Mouse (Mus musculus): Measurements from ENCODE around the gene Lyg2. TPM values are rescaled to one million over a fixed set of nuclear protein-coding genes. Genes with fewer than 3 reads are reported as not detected.

The Lyg2 gene
- polyA plus RNA-seq, 1 experiment from 2014 or later, result not detected

DNA sequence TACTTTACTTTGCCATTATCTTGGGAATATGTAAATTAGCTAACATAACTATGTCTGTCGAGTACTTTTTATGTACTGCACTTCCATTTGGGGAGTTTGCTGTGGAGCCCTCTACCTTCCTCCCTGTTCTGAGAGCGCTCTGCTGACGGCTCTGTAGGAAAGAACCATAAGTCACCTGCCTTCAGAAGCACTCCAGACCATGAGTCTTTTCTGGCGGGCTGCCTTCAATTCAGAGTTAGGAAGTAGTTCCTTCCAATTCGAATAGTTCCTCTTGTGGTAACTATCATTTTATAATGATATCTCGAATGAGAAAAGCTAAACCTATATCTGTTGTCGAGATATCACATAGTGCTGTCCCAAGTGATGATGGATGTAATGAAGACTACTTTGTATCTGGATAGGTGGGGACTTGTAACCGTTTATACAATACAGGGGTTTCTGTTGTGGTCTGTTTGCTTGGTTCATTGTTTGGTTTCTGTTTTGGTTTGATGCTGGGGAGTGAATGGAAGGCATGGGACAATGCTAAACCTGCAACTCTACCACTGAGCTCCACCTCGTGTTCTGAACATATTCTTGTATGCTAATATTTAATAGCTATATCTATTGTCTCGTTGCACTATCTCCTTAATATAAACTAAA, 48.5 kb downstream of the Lyg2 start:
- Histone ChIP-seq H3K79me2 (ENCODE audit: inconsistent target) (peaks cover 12% of the 10 kb centered on the region; the same call in 1 of the 2 replicates), H3K4me3 (ENCODE audit: inconsistent target) (no peak overlapping the region), H3K27ac (no peak overlapping the region), H3K36me3 (ENCODE audit: inconsistent target) (no peaks in the 10 kb centered on the region)
- 17% methylated on average over 10 of the region's 10 CpGs for WGBS (ENCODE audit: missing documents)

DNA sequence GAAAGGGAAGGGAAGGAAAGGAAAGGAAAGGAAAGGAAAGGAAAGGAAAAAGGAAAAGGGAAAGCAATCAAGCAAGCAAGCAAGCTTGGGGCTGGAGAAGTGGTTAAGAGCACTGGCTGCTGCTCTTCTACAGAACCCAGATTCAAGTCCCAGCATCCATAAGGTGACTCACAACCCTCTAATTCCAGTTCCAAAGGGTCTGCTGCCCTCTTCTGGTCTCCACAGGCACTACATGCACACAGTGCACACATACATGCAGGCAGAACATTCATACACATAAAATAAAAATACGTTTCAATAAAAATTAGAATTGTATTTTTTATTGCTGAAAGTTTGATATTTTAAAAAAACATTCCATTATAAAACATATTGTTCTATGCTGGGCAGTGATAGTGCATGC, 49.2 kb downstream of the Lyg2 start:
- no peak overlapping the region for H3K27ac ChIP-seq
- peaks cover 13% of the 10 kb centered on the region; the same call in 1 of the 2 replicates for H3K79me2 ChIP-seq (ENCODE audit: inconsistent target)
- no peak overlapping the region for H3K4me3 ChIP-seq (ENCODE audit: inconsistent target)
- WGBS (ENCODE audit: missing documents), result 100% methylated on average over 1 of the region's 1 CpGs
- no peaks in the 10 kb centered on the region for H3K36me3 ChIP-seq (ENCODE audit: inconsistent target)

DNA sequence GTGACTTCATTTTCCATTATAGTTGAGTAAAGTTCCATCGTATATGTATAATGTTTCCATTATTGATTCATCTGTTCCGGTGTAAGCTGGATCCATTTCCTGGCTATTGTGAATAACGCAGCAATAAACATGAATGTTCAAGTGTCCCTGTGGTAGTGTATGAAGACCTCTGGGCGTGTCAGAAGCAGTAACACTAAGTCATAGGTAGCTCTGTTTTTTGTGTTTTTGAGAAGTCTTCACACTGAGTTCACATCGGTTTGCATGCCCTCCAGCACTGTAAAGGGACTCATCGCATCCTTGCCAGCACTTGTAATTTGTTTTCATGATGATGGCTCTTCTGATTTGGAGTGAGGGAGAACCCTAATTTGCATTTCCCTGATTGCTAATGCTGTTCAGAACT, 50.0 kb downstream of the Lyg2 start, which contains the start of gene Tsga10:
Gene Tsga10, minus strand, starts transcription at position 144 of the 400 bp plus-strand sequence.
- Histone ChIP-seq H3K79me2 (ENCODE audit: inconsistent target) (peaks cover 13% of the 10 kb centered on the region; the same call in 1 of the 2 replicates), H3K27ac (peak within 1 kb of the TSS; percentile 24), H3K4me3 (ENCODE audit: inconsistent target) (peak within 1 kb of the TSS; percentile 65), H3K36me3 (ENCODE audit: inconsistent target) (no peaks in the 10 kb centered on the region)
- 92% methylated on average over 6 of the region's 6 CpGs for WGBS (ENCODE audit: missing documents)

DNA sequence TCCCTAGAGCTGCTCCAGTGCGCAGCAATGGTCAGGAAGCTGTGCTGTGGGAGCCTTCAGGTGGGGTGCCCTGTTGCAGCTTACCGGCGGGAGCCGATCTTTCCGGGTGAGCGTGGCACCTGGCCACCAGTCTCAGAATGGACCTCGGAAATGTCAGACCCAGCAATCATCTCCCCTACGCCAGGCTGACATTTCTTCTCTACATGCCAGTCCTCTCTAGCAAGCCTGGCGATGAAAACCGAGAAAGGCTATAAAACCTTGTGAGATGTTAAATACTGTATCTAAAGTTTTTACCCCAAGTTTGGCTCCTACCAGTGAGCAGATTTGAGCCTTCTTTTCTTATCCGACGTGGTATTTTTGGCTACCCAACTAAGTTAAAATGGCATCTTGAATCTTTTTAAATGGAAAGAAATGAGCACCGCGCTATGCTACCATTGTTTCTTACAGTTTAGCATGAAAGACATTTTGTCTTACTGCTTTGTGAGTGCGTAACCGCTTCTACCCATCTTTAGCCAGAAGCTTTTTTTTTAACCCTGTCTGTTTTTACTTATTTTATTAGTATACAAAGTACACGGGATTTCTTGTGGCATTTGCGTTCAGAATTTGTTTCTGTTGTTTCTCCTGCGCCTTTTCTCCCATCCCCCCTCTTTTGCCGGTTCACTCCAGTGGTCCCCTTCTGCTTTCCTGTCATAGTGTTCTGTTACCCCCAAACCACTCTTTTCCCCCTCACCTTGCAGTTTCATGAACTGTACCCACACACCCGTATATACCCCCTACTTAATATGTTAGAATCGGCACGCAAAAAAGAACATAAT, 50.7 kb downstream of the Lyg2 start:
- H3K27ac ChIP-seq, result peak overlapping the region; percentile 24
- H3K79me2 ChIP-seq (ENCODE audit: inconsistent target), result peaks cover 13% of the 10 kb centered on the region; the same call in 1 of the 2 replicates
- H3K4me3 ChIP-seq (ENCODE audit: inconsistent target), result peak overlapping the region; percentile 65
- 14% methylated on average over 23 of the region's 23 CpGs for WGBS (ENCODE audit: missing documents)
- no peaks in the 10 kb centered on the region for H3K36me3 ChIP-seq (ENCODE audit: inconsistent target)

DNA sequence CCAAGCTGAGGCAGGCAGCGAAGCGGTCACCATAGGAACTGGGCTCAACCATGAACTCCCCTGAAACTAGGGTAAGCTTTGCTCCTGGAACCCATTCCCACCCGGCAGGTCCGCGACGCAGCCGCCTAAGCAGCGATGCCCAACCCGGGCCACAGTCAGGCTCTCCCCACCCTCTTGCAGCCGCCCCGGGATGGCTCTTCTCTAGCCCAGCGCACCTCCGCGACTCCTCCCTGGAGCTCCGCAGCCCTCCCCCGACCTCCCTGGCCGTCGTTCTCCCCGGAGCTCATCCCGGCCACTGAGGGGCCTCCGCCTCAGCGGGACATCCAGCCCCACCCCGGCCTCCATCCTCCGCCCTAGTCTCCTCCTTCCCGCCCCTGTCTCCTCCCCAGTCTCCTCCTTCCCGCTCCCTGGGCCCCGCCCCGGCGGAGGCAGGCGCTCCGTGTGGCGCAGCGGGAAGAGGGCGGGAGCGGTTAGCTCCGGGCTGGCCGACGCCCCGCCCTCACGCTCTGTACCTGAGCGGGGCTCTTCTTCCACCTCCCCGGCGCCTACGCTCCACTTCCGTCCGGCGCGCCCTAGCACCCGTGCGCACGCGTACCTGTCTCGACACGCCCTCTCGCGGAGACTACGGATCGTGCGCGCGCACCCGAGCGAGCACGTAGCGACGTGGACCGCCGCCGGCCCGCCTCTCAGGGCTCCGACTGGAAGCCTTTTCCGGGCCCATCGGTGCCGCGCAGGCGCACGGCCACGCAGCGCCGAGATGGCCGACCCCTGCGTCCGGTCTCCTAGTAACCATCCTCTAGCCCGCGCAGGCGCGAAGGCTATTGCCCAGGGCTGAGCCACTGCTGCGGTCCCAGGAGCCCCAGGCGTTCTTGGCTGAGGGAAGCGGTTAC, 51.5 kb downstream of the Lyg2 start:
- Histone ChIP-seq H3K4me3 (ENCODE audit: inconsistent target) (peak overlapping the region; percentile 65), H3K27ac (peak overlapping the region; percentile 38), H3K79me2 (ENCODE audit: inconsistent target) (peaks cover 13% of the 10 kb centered on the region; the same call in 1 of the 2 replicates), H3K36me3 (ENCODE audit: inconsistent target) (no peaks in the 10 kb centered on the region)
- WGBS (ENCODE audit: missing documents), result 1% methylated on average over 87 of the region's 90 CpGs

Other genes starting within 250 kb of the Lyg2 start
- gene 2010300C02Rik, start 196.4 kb downstream of the Lyg2 start, polyA plus RNA-seq (2018), result not detected in 3 replicates
- gene Tsga10, start 50.1 kb downstream of the Lyg2 start, polyA plus RNA-seq (2018), result 7.0 to 7.7 TPM (median 7.0 TPM) in 3 replicates
- 1.7 to 2.5 TPM (median 2.4 TPM) in 3 replicates for gene Lipt1, start 44.8 kb downstream of the Lyg2 start, polyA plus RNA-seq (2018)
- 22.2 to 25.5 TPM (median 23.0 TPM) in 3 replicates for gene Mitd1, start 26.1 kb downstream of the Lyg2 start, polyA plus RNA-seq (2018)
- gene Mrpl30, start 26.0 kb downstream of the Lyg2 start, polyA plus RNA-seq (2018), result 82.8 to 118 TPM (median 86.4 TPM) in 3 replicates
- not detected in 3 replicates for gene Lyg1, start 41.3 kb upstream of the Lyg2 start, polyA plus RNA-seq (2018)
- gene Txndc9, start 81.4 kb upstream of the Lyg2 start, polyA plus RNA-seq (2018), result 51.7 to 80.7 TPM (median 53.0 TPM) in 3 replicates
- gene Eif5b, start 81.5 kb upstream of the Lyg2 start, polyA plus RNA-seq (2018), result 53.9 to 143 TPM (median 55.6 TPM) in 3 replicates
- gene Rev1, start 213.3 kb upstream of the Lyg2 start, polyA plus RNA-seq (2018), result 9.5 to 10.9 TPM (median 10.3 TPM) in 3 replicates

Measured in macrophage (primary cell).